Mouse (Mus musculus) monocyte, adult 2 months (primary cell): ENCODE measurements around the gene 1700023F06Rik.

Experiments used
- DNase-seq, 2 experiments: peaks; one replicate each; pipeline ENCODE4 v3.0.0; 2022; ENCODE audit warnings: low spot score in 2 of 2, low read depth in 1 of 2

1700023F06Rik gene

GRCm38 (mm10) chr11:103208458-103208857 is at the start of gene 1700023F06Rik:
Gene 1700023F06Rik (minus strand): TSS chr11:103208558.
- DNase-seq, result no peak

DNA sequence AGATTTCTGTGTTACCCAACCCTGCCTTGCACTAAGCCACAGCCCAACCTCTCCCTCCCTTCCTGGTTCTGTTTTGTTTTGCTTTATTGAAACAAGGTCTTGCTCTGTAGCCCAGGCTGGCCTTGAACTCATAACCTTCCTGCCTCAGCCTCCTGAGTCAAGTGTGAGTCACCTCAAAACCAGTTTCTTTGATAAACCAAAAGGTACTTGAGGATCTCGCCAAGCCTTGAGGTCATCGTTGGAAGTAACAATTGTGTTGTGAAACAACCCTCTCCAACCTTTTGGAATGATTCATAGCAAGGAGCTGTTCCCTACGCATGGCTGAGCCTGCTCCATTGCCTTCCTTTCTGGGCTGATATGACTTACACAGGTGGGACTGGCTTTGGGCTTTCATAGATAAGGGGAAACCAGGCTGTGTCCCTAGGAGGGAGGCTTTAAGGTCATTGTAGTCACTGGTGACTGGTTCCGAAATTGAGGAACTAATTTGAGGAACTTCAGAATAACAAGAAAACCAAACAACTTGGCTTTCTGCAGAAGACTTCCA is 49.7 kb upstream of the 1700023F06Rik start:
- DNase-seq, result no peak

DNA sequence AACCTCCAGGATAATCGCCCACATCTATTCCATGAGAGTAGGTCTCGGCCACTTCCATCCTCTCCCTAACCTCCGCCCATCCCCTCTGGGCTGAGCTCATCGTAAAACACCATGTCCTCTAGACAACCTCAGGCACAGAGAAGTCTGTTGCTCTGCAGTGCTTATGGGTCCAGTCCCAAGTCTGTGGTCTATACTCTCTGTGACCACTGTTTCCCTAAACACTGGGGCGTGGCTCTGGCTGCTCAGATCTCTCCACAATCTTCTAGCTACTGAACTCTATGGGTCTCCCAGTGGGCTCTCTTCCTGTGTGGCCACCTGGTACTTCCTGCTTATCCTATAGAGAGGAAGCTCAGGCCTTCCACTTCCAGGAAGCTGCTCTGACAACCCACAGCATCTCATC is 45.2 kb upstream of the 1700023F06Rik start:
- DNase-seq, result no peak

GRCm38 (mm10) chr11:103252380-103252779 is 44.0 kb upstream of the 1700023F06Rik start:
- no peak for DNase-seq

- DNase-seq, result no peak
These were observed 42.0 kb upstream of the 1700023F06Rik start for GRCm38 (mm10) chr11:103250324-103250723.

GRCm38 (mm10) chr11:103249509-103249908 is 41.2 kb upstream of the 1700023F06Rik start:
- DNase-seq, result peak in 1 of 2 experiments; percentile 62

GRCm38 (mm10) chr11:103248837-103249236 is 40.5 kb upstream of the 1700023F06Rik start:
- no peak for DNase-seq

GRCm38 (mm10) chr11:103247504-103248177 is 39.3 kb upstream of the 1700023F06Rik start:
- DNase-seq, result no peak

DNA sequence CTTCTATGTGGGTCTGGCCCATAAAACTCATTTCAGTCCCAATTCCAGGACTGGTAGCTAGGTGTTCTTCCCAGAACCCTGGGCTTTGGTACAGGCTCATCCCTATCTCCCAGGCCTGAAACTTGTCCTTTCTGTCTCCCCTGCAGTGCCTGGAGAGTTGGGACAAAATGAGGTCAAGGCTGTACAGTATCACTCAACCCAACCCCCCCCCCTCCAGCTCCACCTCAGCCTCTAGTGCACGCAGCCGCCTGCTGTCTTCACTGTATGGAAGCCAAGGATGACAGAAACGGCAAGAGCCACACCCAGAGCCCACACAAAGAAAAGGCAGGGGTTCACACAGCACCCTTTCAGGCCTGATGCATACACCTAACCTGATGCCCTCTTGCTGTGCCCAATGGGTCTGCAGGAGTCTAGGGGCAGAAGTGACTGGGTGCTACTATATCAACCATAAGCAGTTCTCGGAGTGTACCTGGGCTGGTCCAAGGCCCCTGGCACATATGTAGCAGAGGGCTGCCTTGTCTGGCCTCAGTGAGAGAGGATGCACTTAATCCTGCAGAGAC is 38.5 kb upstream of the 1700023F06Rik start:
- no peak for DNase-seq

GRCm38 (mm10) chr11:103246081-103246730 is 37.8 kb upstream of the 1700023F06Rik start:
- DNase-seq, result no peak

- DNase-seq, result no peak
These were observed 36.5 kb upstream of the 1700023F06Rik start for GRCm38 (mm10) chr11:103244856-103245255.

DNA sequence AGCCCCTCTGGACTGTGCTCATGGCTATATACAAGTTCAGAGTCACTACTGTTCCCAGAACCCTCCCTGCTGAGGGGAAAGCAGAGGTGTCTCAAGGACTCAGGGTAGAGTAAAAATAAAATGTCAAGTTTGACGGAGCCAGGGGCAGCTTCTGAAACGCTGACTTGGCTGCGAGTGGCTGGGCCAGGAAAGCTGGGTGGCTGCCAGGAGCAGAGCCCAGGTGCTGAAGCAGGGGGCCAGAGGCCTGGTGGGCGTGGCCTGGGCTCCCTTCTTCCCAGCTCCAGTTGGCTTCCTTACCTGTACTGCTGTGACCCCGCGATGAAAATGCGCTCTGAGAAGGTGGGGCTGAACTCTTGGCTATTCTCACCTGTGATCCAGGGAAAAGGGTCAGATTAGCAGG is 32.4 kb upstream of the 1700023F06Rik start:
- no peak for DNase-seq

DNA sequence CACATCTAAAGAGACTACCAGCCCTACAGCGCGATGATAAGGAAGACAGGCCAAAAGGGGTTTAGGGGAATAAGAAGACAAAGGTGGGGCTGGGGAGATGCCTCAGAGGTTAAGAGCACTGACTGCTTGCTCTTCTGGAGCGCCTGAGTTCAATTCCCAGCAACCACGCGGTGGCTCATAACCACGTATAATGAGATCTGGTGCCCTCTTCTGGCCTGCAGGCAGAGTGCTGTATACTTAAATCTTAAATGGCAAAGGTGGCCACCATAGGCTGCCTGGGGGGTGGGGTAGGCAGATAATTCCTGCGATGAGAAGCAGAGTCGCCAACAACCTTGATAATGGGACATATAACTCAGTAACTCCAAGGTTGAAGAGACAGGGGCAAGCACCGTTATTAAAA is 29.4 kb upstream of the 1700023F06Rik start:
- DNase-seq, result no peak

DNA sequence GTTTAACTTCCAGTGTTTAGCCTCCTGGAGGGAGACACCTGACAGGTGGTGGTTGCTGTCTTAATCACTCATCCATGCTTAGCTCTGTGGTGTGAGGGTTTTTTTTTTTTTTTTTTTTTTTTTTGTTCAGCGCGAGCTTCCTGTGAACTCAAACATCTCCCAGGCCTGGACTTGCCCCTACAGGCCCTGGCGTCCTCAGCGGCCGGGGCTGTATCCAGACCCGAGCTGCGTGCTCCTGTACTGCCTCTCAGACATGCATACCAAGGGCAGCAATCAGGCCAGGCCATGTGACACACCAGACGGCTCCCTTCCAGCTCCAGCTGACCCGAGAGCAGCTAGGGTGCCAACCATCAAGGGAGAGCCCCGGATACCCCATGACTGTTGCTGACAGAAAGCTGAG is 28.5 kb upstream of the 1700023F06Rik start:
- DNase-seq, result no peak

DNA sequence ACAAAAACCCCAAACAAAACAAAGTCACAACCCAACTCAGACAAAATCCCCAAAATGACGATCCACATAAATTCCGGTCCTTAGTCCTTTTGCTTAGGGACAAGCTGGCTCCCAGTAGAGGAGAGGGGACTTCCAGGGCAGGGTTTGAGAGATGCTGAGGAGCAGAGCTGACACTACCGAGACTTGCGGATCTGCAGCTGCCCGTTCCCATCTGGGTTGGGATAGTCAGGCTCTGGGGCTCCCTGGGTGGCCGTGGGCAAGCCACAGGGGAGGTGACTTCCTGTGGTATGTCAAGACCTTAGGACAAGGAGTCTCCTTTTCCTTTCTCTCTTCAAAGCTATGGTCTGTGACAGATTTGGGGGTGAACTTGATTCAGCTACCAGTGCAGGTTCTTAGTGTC is 28.1 kb upstream of the 1700023F06Rik start:
- no peak for DNase-seq

DNA sequence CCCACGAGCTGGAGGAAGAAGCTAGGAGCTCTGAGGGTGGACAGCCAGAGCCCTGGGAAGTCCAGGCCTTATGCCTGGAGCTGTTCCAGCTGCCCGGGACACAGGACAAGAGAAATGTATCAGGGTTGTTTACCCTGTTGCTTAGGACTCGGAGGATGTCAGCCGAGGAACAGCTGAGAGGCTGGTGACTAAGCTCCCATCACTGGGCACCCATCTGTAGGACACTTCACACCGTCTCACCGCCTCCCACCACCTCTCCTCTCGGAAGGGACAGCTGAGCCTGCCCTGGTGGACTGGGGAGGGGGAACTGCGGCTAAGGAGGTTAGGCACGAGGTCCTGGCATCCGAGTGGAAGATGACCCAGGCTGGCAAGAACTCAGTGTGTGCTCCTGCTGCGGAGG is 27.3 kb upstream of the 1700023F06Rik start:
- DNase-seq, result no peak

- DNase-seq, result no peak
These were observed 26.1 kb upstream of the 1700023F06Rik start for GRCm38 (mm10) chr11:103234447-103234846.

- DNase-seq, result peak; percentile 50 to 74
These were observed 24.6 kb upstream of the 1700023F06Rik start for GRCm38 (mm10) chr11:103232966-103233365.

DNA sequence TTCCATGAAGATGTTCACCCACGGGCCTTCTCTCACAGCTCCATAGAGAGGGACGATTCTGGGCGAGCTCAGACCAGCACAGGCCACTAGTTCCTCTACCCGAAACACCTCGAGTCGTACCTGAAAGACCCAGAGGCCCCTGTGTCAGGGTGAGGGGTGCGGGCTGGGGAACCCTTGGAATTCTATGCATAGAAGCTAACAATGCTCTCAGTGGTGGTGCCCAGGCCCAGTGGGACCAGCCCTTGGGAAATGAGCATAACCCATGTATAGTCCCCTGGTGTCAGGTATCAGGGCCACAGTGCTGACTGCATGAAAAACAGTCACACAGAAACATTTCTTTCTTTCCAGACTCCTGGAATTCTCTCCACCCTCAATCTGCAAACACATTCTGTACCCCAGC is 23.0 kb upstream of the 1700023F06Rik start:
- DNase-seq, result no peak

GRCm38 (mm10) chr11:103230626-103231025 is 22.3 kb upstream of the 1700023F06Rik start:
- DNase-seq, result no peak

DNA sequence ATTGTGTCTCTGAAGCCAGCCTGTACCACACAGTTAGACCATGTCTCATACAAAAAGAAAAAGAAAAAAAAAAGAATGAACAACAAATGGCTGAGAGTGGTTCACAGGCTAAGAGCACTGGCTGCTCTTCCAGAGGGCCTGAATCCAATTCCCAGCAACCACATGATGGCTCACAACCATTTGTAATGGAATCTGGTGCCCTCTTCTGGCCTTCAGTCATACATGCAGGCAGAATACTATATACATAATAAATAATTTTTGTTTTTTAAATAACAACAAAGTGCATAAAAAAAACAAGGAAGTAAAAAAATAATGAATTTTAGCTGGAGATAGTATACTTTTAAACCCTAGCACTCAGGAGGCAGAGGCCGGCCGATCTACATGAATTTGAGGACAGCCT is 21.2 kb upstream of the 1700023F06Rik start:
- DNase-seq, result no peak

DNA sequence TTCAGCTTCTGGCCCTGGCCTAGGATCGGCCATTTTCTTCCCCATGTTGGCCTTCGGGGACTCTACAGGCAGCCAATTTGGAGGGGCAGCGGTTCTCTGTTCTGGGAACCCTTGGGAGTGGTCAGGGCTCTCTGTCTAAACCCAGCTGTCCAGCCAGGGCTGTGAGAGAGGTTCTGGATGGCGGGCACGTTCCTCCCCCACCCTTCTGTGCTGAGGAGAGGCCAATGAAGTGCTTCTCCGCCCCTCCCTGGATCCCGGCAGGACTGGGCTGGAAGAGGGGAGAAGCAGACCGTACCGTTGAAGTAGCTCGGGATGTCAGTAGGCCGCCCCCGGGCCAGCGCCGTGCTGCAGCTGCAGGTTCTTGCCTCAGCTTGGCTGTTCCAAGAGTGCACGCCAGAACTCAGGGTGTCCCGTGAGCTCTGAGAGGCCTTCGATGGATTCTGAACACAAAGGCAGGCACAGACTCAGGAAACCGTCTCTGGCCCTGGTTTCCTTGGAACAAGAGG is 15.6 kb upstream of the 1700023F06Rik start:
- DNase-seq, result no peak
